9 mouse cellular contexts compared by ENCODE assay signal in the genomic region with DNA sequence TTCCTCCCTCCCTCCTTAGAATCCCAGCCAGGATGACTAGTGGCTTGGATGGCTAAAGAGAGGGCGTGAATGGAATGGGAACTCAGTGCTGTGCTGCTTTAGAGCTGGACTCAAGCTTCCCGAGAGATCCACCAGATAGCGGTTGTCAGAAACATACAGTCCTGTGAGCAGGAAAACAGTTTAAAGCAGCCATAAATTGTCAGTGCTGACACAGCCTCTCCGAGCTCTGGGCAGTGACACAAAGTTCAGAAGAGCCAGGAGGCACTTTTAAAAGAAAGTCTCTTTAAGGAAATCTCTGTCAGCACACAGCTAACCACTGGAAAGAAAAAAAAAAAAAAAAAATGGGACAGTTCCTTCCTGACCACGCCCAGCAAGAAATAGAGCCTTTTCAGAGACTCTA. TPM values are rescaled to one million over a fixed set of nuclear protein-coding genes. Genes with fewer than 3 reads are reported as not detected.
DNase-seq lines count a peak whose midpoint lies in the region; ATAC-seq and TF ChIP-seq lines count a peak whose summit lies in the region.
"Had no signal": no experiment of that assay in that cellular context is flagged by ENCODE, and none has a peak within 500 bp of the region (broad histone marks: within the 10 kb centered on the region; RNA-seq: fewer than 3 reads in every experiment).

No protein-coding gene starts in this region.

- TF ChIP-seq POLR2A in heart, adult 2 months (IDR thresholded peaks at IDR 0.05; ENCODE audit: insufficient read depth, low read depth, low read length): no peak
- TF ChIP-seq POLR2A in MEL (IDR thresholded peaks at IDR 0.05; ENCODE audit: control insufficient read depth in 1 of 2, insufficient read depth in 1 of 2, low read depth in 1 of 2, low read length in 2 of 2, poor library complexity in 1 of 2): no peak
- no peak for TF ChIP-seq POLR2A in cerebellum, adult 2 months (IDR thresholded peaks at IDR 0.05; ENCODE audit: borderline replicate concordance, insufficient read depth, low read length)

- H3K4me2 ChIP-seq in kidney, postnatal 0 days (ENCODE audit: low read length): no peak overlapping the region
- no peak overlapping the region for H3K4me2 ChIP-seq in hindbrain, embryonic 11.5 days (replicated peaks; ENCODE audit: low read depth, low read length)

- H3K9me3 ChIP-seq in heart, embryonic 10.5 days: no peaks in the 10 kb centered on the region
- no peaks in the 10 kb centered on the region for H3K9me3 ChIP-seq in MEL (replicated peaks; ENCODE audit: insufficient read depth, low read length)
- H3K9me3 ChIP-seq in kidney, postnatal 0 days (replicated peaks; ENCODE audit: low read length): no peaks in the 10 kb centered on the region
- no peaks in the 10 kb centered on the region for H3K9me3 ChIP-seq in hindbrain, embryonic 11.5 days (ENCODE audit: control insufficient read depth, low read length)

- no peaks in the 10 kb centered on the region for H3K27me3 ChIP-seq in heart, adult 2 months (ENCODE audit: control insufficient read depth, insufficient read depth, low read length)
- H3K27me3 ChIP-seq in heart, embryonic 10.5 days (ENCODE audit: insufficient read depth, poor library complexity, severe bottlenecking): no peaks in the 10 kb centered on the region
- no peaks in the 10 kb centered on the region for H3K27me3 ChIP-seq in MEL (ENCODE audit: control insufficient read depth in 1 of 2, insufficient read depth in 2 of 2, low read length in 2 of 2)
- H3K27me3 ChIP-seq in kidney, postnatal 0 days (ENCODE audit: insufficient read depth, low read length): no peaks in the 10 kb centered on the region
- H3K27me3 ChIP-seq in hindbrain, embryonic 11.5 days (ENCODE audit: control insufficient read depth, insufficient read depth, low read length): no peaks in the 10 kb centered on the region
- no peaks in the 10 kb centered on the region for H3K27me3 ChIP-seq in cerebellum, adult 2 months (ENCODE audit: control insufficient read depth, insufficient read depth, low read length)

- no peak overlapping the region for H3K4me3 ChIP-seq in heart, adult 2 months
- no peak overlapping the region for H3K4me3 ChIP-seq in heart, embryonic 10.5 days
- no peak overlapping the region for H3K4me3 ChIP-seq in MEL (ENCODE audit: control insufficient read depth in 1 of 2, insufficient read depth in 1 of 2, low read depth in 2 of 2, low read length in 2 of 2)
- H3K4me3 ChIP-seq in kidney, postnatal 0 days (replicated peaks; ENCODE audit: low read depth, low read length): no peak overlapping the region
- no peak overlapping the region for H3K4me3 ChIP-seq in hindbrain, embryonic 11.5 days (ENCODE audit: low read depth, low read length)
- no peak overlapping the region for H3K4me3 ChIP-seq in cerebellum, adult 2 months (replicated peaks; ENCODE audit: insufficient read depth, low read depth, low read length)

- peak; percentile 31 to 36 for DNase-seq in heart, adult 2 months
- DNase-seq in heart, embryonic 10.5 days (ENCODE audit: low spot score): no peak
- no peak for DNase-seq in MEL (ENCODE audit: low read depth, low spot score)
- peak; percentile 28 for DNase-seq in heart, adult 8-10 months (ENCODE audit: low spot score)
- DNase-seq in kidney, postnatal 0 days (ENCODE audit: low spot score): peak; percentile 57
- no peak for DNase-seq in hindbrain, embryonic 11.5 days (ENCODE audit: low spot score)
- DNase-seq in cerebellum, adult 2 months: no peak
- DNase-seq: embryo, embryonic 11 days; lung, adult 2 months had no signal

- 39% methylated on average over 5 of the region's 5 CpGs for whole genome bisulfite sequencing in heart, adult 2 months
- 66% methylated on average over 5 of the region's 5 CpGs for whole genome bisulfite sequencing in heart, embryonic 10.5 days
- 31% methylated on average over 5 of the region's 5 CpGs for WGBS in kidney, postnatal 0 days
- 81% methylated on average over 5 of the region's 5 CpGs for WGBS in hindbrain, embryonic 11.5 days
- WGBS in cerebellum, adult 2 months: 78% methylated on average over 5 of the region's 5 CpGs

- H3K4me1 ChIP-seq in heart, adult 2 months (ENCODE audit: control insufficient read depth, insufficient read depth, low read length): peaks cover 9% of the 10 kb centered on the region
- H3K4me1 ChIP-seq in heart, embryonic 10.5 days: no peaks in the 10 kb centered on the region
- no peaks in the 10 kb centered on the region for H3K4me1 ChIP-seq in MEL (ENCODE audit: control insufficient read depth in 1 of 2, insufficient read depth in 2 of 2, low read length in 2 of 2)
- peaks cover 6% of the 10 kb centered on the region; the same call in 1 of the 2 replicates for H3K4me1 ChIP-seq in kidney, postnatal 0 days (replicated peaks; ENCODE audit: insufficient read depth, low read length)
- no peaks in the 10 kb centered on the region for H3K4me1 ChIP-seq in hindbrain, embryonic 11.5 days (replicated peaks; ENCODE audit: control insufficient read depth, insufficient read depth, low read length)
- peaks cover 2% of the 10 kb centered on the region for H3K4me1 ChIP-seq in cerebellum, adult 2 months (ENCODE audit: control insufficient read depth, insufficient read depth, low read length)

- H3K36me3 ChIP-seq in heart, adult 2 months (ENCODE audit: control insufficient read depth, insufficient read depth, low read length): peaks cover 18% of the 10 kb centered on the region
- peaks cover 74% of the 10 kb centered on the region for H3K36me3 ChIP-seq in heart, embryonic 10.5 days
- H3K36me3 ChIP-seq in MEL (ENCODE audit: control insufficient read depth in 1 of 2, insufficient read depth in 2 of 2, low read length in 2 of 2): peaks cover 0 to 21% of the 10 kb centered on the region in 2 experiments; a peak in 2 of 4 replicates
- peaks cover 37% of the 10 kb centered on the region for H3K36me3 ChIP-seq in kidney, postnatal 0 days (ENCODE audit: insufficient read depth, low read length)
- H3K36me3 ChIP-seq in hindbrain, embryonic 11.5 days (ENCODE audit: control insufficient read depth, insufficient read depth, low read length): 0 out of 2 replicates have a peak, but pooled peaks cover 3% of the 10 kb centered on the region

- no peak for TF ChIP-seq RAD21 in MEL (IDR thresholded peaks at IDR 0.05; ENCODE audit: low read depth, low read length)

- no peaks in the 10 kb centered on the region for H3K79me2 ChIP-seq in heart, adult 2 months (replicated peaks; ENCODE audit: control insufficient read depth, insufficient read depth, low read length)
- no peaks in the 10 kb centered on the region for H3K79me2 ChIP-seq in MEL (ENCODE audit: control insufficient read depth, insufficient read depth, low read length, poor library complexity)

- TF ChIP-seq CTCF in heart, adult 2 months (IDR thresholded peaks at IDR 0.05): no peak
- no peak for TF ChIP-seq CTCF in MEL (IDR thresholded peaks at IDR 0.05 in 2 of 3, conservative IDR thresholded peaks at IDR 0.05 in 1 of 3; ENCODE audit: control insufficient read depth in 1 of 3, insufficient read depth in 1 of 3, low read depth in 2 of 3, low read length in 3 of 3, poor library complexity in 1 of 3, severe bottlenecking in 1 of 3)
- TF ChIP-seq CTCF in kidney, postnatal 0 days (IDR thresholded peaks at IDR 0.05; ENCODE audit: low read depth): no peak
- TF ChIP-seq CTCF in cerebellum, adult 2 months (IDR thresholded peaks at IDR 0.05; ENCODE audit: borderline replicate concordance, insufficient read depth, low read depth, low read length): no peak

- TF ChIP-seq EP300 in heart, adult 2 months (IDR thresholded peaks at IDR 0.05; ENCODE audit: insufficient read depth, low read depth, low read length): no peak
- TF ChIP-seq EP300 in MEL (IDR thresholded peaks at IDR 0.05; ENCODE audit: low read depth in 1 of 2, low read length in 2 of 2): no peak

- no peak for ATAC-seq in kidney, postnatal 0 days (replicated peaks; ENCODE audit: low FRiP score, low read depth)
- ATAC-seq in hindbrain, embryonic 11.5 days (ENCODE audit: low FRiP score): no peak

- intact Hi-C loops in heart, adult 2 months (cut with DNase I): no loop called here

- H3K27ac ChIP-seq in heart, adult 2 months: peak overlapping the region; percentile 36
- no peak overlapping the region for H3K27ac ChIP-seq in heart, embryonic 10.5 days
- no peak overlapping the region for H3K27ac ChIP-seq in MEL (ENCODE audit: control insufficient read depth, low read depth, low read length)
- H3K27ac ChIP-seq in kidney, postnatal 0 days: peak overlapping the region; percentile 47; the same call in 1 of the 2 replicates
- H3K27ac ChIP-seq in hindbrain, embryonic 11.5 days (ENCODE audit: low read depth, low read length): no peak overlapping the region
- H3K27ac ChIP-seq in cerebellum, adult 2 months (ENCODE audit: insufficient read depth, low read length): no peak overlapping the region

- no peak overlapping the region for H3K9ac ChIP-seq in heart, adult 2 months (ENCODE audit: low read depth, low read length)
- no peak overlapping the region for H3K9ac ChIP-seq in MEL (ENCODE audit: control insufficient read depth, low read depth, low read length, poor library complexity, severe bottlenecking)
- H3K9ac ChIP-seq in kidney, postnatal 0 days (ENCODE audit: low read depth, low read length): no peak overlapping the region
- H3K9ac ChIP-seq in hindbrain, embryonic 11.5 days (ENCODE audit: low read depth, low read length): no peak overlapping the region

TF ChIP-seq in MEL, 35 proteins besides CTCF, POLR2A, EP300 and RAD21:
- TF ChIP-seq UBTF (IDR thresholded peaks at IDR 0.05; ENCODE audit: borderline replicate concordance, insufficient read depth, low read depth, low read length): no peak
- TF ChIP-seq USF2 (IDR thresholded peaks at IDR 0.05; ENCODE audit: borderline replicate concordance in 1 of 2, insufficient read depth in 1 of 2, low read depth in 1 of 2, low read length in 2 of 2): no peak
- peak; percentile 36; the same call in 1 of the 2 replicates for TF ChIP-seq ZNF384 (IDR thresholded peaks at IDR 0.05; ENCODE audit: low read depth, low read length)
- TF ChIP-seq NELFE (IDR thresholded peaks at IDR 0.05; ENCODE audit: low read depth, low read length): no peak
- no peak for TF ChIP-seq MAX (IDR thresholded peaks at IDR 0.05; ENCODE audit: low read length)
- no peak for TF ChIP-seq POLR2AphosphoS2 (IDR thresholded peaks at IDR 0.05; ENCODE audit: low read length)

RNA-seq across cellular contexts. Expression of a gene that starts 32.8 kb away (rescaled TPM):
- total RNA-seq in heart, adult 2 months (2021): 1 to 10 TPM; 5.4 to 8.7 TPM
- 3.7 and 6.1 TPM in 2 replicates for polyA plus RNA-seq in heart, adult 2 months (2012; rRNA removed)
- polyA plus RNA-seq in heart, embryonic 10.5 days (2016; fragmentation: Nextera tagmentation; extraction: Ambion mirVana): 30.3 and 35.6 TPM in 2 replicates
- 18.5 and 19.5 TPM in 2 replicates for total RNA-seq in MEL (2012; rRNA removed)
- polyA plus RNA-seq in MEL (2012; ENCODE audit: insufficient read depth in 1 of 2, insufficient read length in 2 of 2, low read depth in 1 of 2, low replicate concordance in 2 of 2, missing spikeins in 1 of 2): 10 to 100 TPM in 1 of 2 experiments, not detected in 1; 38.9 TPM
- 1 to 10 TPM; 6.8 to 9.4 (median 7.0) TPM for total RNA-seq in heart, adult 8-10 months (2022)
- 38.1 and 39.4 TPM in 2 replicates for polyA plus RNA-seq in kidney, postnatal 0 days (2015; fragmentation: Nextera tagmentation; extraction: Ambion mirVana)
- 49.5 and 51.5 TPM in 2 replicates for polyA plus RNA-seq in hindbrain, embryonic 11.5 days (2014; fragmentation: Nextera tagmentation; extraction: Ambion mirVana)
- 21.3 and 22.4 TPM in 2 replicates for polyA plus RNA-seq in cerebellum, adult 2 months (2012; rRNA removed)

Comparison
In these comparisons a context has a peak if more than half of its experiments do, and no peak if none do; other contexts are left out.
1. DNase-seq: peak in heart, adult 2 months (2 of 2), heart, adult 8-10 months (single experiment) and kidney, postnatal 0 days (single experiment); none in heart, embryonic 10.5 days (single experiment), MEL (single experiment), hindbrain, embryonic 11.5 days (single experiment) and cerebellum, adult 2 months (0 of 2).
2. H3K27ac ChIP-seq: peak in heart, adult 2 months (single experiment) and kidney, postnatal 0 days (single experiment); none in heart, embryonic 10.5 days (single experiment), MEL (single experiment), hindbrain, embryonic 11.5 days (single experiment) and cerebellum, adult 2 months (single experiment).